Mouse (Mus musculus) ES-E14 (cell line): ENCODE results near the gene Rpl6. TPM values are rescaled to one million over a fixed set of nuclear protein-coding genes. Genes with fewer than 3 reads are reported as not detected.

Experiments used
- DNase-seq: peaks from one replicate; pipeline ENCODE4 v3.0.0-alpha.2; 2013; ENCODE audit warnings: low read depth, low spot score
- H3K27ac ChIP-seq: 2 replicates; pipeline ENCODE4 v1.5.1; 2012; ENCODE audit warnings: low read depth, mild to moderate bottlenecking, low read length, moderate library complexity, mixed read lengths; ENCODE audit not compliant: poor library complexity, insufficient read depth, severe bottlenecking
- H3K36me3 ChIP-seq: 2 replicates; pipeline ENCODE4 v1.6.1; 2012; ENCODE audit warnings: mild to moderate bottlenecking, low read length, moderate library complexity, mixed read lengths; ENCODE audit not compliant: control insufficient read depth, poor library complexity, insufficient read depth, severe bottlenecking
- H3K4me1 ChIP-seq, 2 experiments: fragments of 150-350 bp in 1 of 2; sonication (generic) in 1 of 2; 2 replicates each; pipeline ENCODE4 v1.6.1; 2012; ENCODE audit warnings: low read length in 2 of 2, mild to moderate bottlenecking in 1 of 2, mixed read lengths in 1 of 2; ENCODE audit not compliant: control insufficient read depth in 2 of 2, insufficient read depth in 2 of 2, poor library complexity in 1 of 2
- H3K4me3 ChIP-seq, 2 experiments: fragments of 150-350 bp in 1 of 2; sonication (generic) in 1 of 2; 2 replicates each; pipeline ENCODE4 v1.5.1; 2012; ENCODE audit warnings: low read length in 2 of 2, low read depth in 1 of 2, mild to moderate bottlenecking in 1 of 2, mixed read lengths in 1 of 2; ENCODE audit not compliant: insufficient read depth in 1 of 2, poor library complexity in 1 of 2, severe bottlenecking in 1 of 2
- H3K9ac ChIP-seq: 2 replicates; pipeline ENCODE4 v1.6.1; 2012; ENCODE audit warnings: low read depth, mild to moderate bottlenecking, low read length, mixed read lengths; ENCODE audit not compliant: poor library complexity, insufficient read depth, severe bottlenecking
- H3K9me3 ChIP-seq: fragments of 150-350 bp; sonication (generic); 2 replicates; pipeline ENCODE4 v1.6.1; 2012; ENCODE audit warnings: low read depth, mild to moderate bottlenecking, low read length; ENCODE audit not compliant: control insufficient read depth, insufficient read depth
- CHD2 ChIP-seq: IDR thresholded peaks from 2 replicates; pipeline ENCODE4 v1.6.1; 2014; ENCODE audit warnings: mild to moderate bottlenecking, low read depth, low read length, inconsistent platforms
- HCFC1 ChIP-seq: IDR thresholded peaks from 2 replicates; pipeline ENCODE4 v1.6.1; 2012; ENCODE audit warnings: low read length, inconsistent platforms, borderline replicate concordance; ENCODE audit not compliant: insufficient read depth
- MAFK ChIP-seq: IDR thresholded peaks from 2 replicates; pipeline ENCODE4 v1.6.1; 2014; ENCODE audit warnings: mild to moderate bottlenecking, low read depth, low read length, inconsistent platforms; ENCODE audit not compliant: insufficient read depth
- ZC3H11A ChIP-seq: IDR thresholded peaks from 2 replicates; pipeline ENCODE4 v1.6.1; 2012; ENCODE audit warnings: low read depth, mild to moderate bottlenecking, inconsistent platforms, low read length, borderline replicate concordance
- ZNF384 ChIP-seq: IDR thresholded peaks from 2 replicates; pipeline ENCODE4 v1.6.1; 2012; ENCODE audit warnings: low read depth, low read length, inconsistent platforms
- in situ Hi-C, 2 experiments: fragments of 600-800 bp; cut with MboI; formaldehyde crosslinking; loops; one replicate each; pipeline ENCODE4 v1.15.1; 2025; ENCODE audit warnings: low sequenced_read_pairs in 2 of 2, inconsistent platforms in 1 of 2; ENCODE audit not compliant: unreplicated experiment in 2 of 2
- total RNA-seq: library from RNA; depleted of rRNA; stranded (reverse); fragments of 300-350 nt; gene quantifications from 2 replicates; pipeline ENCODE4 v1.2.3, GENCODE M21; 2012

Gene Rpl6
- total RNA-seq, 1 experiment: 2,169 TPM

DNA sequence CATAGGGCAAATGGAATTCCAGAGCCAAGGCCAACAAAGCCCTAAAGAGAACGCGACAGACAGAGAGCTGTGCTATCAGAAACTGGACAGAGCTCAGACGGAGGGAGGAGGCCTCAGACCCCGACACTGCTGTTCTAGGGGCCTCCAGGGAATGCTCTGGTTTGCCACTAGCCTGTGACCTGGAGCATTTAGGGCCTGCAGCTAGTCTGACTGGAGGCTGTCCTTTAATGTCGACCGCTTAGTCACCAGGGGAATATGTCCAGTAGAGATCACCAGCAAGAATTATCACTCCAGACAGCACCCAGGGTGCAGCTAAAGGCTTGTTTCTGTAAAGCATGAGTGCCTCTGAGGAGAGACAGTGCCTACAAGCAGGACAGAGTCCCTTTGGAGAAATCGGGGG is 45.3 kb upstream of the Rpl6 start:
- in situ Hi-C loops: no loop called here
- no peak for TF ChIP-seq HCFC1
- peaks cover 57% of the 10 kb centered on the region for H3K36me3 ChIP-seq

DNA sequence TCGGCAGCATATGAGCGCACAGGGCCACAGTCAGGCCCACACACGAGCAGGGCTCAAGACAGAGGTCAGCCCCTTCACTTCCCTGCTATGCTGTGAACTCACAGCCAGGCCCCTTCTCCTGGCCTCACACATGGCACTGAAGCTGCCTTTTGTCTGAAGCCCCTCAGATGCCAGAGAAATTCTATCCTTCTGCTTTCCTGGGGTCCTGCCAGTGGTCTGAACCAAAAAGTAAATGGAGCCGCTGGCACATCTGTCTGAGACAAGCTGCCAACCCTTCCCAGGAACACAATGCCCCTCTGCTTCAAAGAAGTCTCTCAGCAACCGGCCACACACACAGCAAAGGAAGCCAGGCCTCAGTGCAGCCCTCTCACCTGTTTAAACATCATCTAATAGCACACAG is 42.0 kb upstream of the Rpl6 start:
- Histone ChIP-seq H3K27ac (no peak overlapping the region), H3K4me3 (no peak overlapping the region), H3K4me1 (no peaks in the 10 kb centered on the region), H3K9me3 (no peaks in the 10 kb centered on the region), H3K9ac (no peak overlapping the region), H3K36me3 (peaks cover 49% of the 10 kb centered on the region)
- no peak for TF ChIP-seq MAFK
- no peak for TF ChIP-seq HCFC1
- TF ChIP-seq CHD2: no peak
- no peak for TF ChIP-seq ZNF384
- in situ Hi-C loops: no loop called here
- DNase-seq: no peak

More for the DNA sequence above, 45.3 kb upstream of the Rpl6 start:
- H3K9me3 ChIP-seq: no peaks in the 10 kb centered on the region
- H3K9ac ChIP-seq: no peak overlapping the region
- H3K27ac ChIP-seq: no peak overlapping the region
- DNase-seq: no peak
- H3K4me3 ChIP-seq: no peak overlapping the region
- H3K4me1 ChIP-seq: no peaks in the 10 kb centered on the region

GRCm38 (mm10) chr5:121162923-121163322 is 41.4 kb upstream of the Rpl6 start:
- H3K9me3 ChIP-seq: no peaks in the 10 kb centered on the region
- in situ Hi-C loops: no loop called here
- TF ChIP-seq CHD2 (no peak), HCFC1 (no peak), MAFK (no peak), ZC3H11A (no peak), ZNF384 (no peak)
- no peak overlapping the region for H3K4me3 ChIP-seq
- no peak overlapping the region for H3K27ac ChIP-seq
- no peaks in the 10 kb centered on the region for H3K4me1 ChIP-seq
- peaks cover 49% of the 10 kb centered on the region for H3K36me3 ChIP-seq
- DNase-seq: no peak
- no peak overlapping the region for H3K9ac ChIP-seq

DNA sequence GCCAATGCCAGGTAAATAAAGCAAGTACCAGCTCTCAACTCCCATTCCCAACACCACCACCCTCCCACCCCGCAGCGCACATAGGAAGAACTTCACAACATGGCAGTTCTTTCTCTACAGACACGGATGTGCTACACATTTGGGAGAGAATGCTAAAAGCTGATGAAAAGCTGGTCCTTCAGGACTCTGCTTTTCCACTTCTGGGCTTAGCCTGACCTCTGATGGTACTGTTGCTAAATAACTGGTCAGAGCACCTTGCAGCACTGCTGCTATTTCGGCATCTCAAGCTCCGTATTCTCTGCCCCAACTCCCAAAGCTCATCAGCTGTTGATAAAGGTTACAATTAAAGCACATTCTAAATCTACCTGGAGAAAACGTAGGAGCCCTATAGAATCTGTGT is 37.4 kb upstream of the Rpl6 start:
- in situ Hi-C loops: no loop called here

DNA sequence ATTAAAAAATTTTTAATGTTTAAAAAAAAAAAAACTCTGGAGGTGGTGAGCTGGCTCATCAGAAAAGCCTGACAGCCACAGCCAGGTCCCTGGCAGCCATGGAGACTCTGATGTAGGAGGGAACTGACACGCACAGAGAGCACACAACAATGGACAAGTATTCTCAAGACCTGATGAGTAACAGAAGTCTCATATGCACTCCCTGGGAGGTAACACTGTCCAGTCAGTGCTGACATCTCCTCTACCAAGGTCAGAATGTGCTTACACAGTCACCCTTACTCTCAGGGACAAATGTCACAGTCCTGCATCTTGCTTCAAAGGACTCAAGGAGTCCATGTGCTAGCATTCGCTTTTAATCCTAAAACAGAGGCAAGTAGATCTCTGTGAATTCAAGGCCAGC is 34.7 kb upstream of the Rpl6 start:
- no peak overlapping the region for H3K9ac ChIP-seq
- H3K4me1 ChIP-seq: no peaks in the 10 kb centered on the region
- peaks cover 21% of the 10 kb centered on the region; the same call in 1 of the 2 replicates for H3K36me3 ChIP-seq
- no peak overlapping the region for H3K4me3 ChIP-seq
- H3K27ac ChIP-seq: no peak overlapping the region
- no peak for TF ChIP-seq ZC3H11A
- TF ChIP-seq HCFC1: no peak
- no peak for TF ChIP-seq ZNF384
- no peak for TF ChIP-seq CHD2
- no peak for TF ChIP-seq MAFK
- in situ Hi-C loops: no loop called here
- DNase-seq: no peak
- H3K9me3 ChIP-seq: no peaks in the 10 kb centered on the region

More for the DNA sequence above, 37.4 kb upstream of the Rpl6 start:
- Histone ChIP-seq H3K4me3 (no peak overlapping the region), H3K9me3 (no peaks in the 10 kb centered on the region), H3K27ac (no peak overlapping the region), H3K4me1 (no peaks in the 10 kb centered on the region), H3K9ac (no peak overlapping the region), H3K36me3 (peaks cover 43% of the 10 kb centered on the region)
- no peak for DNase-seq
- TF ChIP-seq ZC3H11A (no peak), MAFK (no peak), ZNF384 (no peak), HCFC1 (no peak), CHD2 (no peak)
